Mouse (Mus musculus): Measurements from ENCODE around the gene Olfr1141.

Olfr1141 gene

DNA sequence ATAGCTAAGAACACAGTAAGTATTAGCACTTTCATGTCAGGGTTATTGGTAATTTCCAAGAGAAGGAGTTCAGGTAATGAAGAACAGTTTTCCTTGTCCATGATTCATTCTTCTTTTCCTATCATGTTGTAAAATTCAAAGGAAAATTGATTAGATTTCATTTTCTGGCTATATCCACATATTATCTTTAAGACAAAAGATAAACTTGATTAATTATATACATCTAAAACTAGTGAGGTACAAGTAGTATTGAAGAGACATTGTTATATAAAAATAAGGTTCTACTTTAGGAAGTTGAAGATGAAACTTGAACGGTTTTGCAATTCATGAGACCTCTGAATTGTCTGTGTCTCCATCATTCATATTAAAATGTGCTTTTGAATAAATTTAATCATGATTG, at the start of gene Olfr1141:
TSS of gene Olfr1141 (minus strand) at position 101 of the 400 bp plus-strand sequence.
- no peak for DNase-seq (ENCODE audit: low spot score in 2 of 2)

GRCm38 (mm10) chr2:87800292-87800691, 46.5 kb upstream of the Olfr1141 start, which contains the start of gene Olfr1143:
Gene Olfr1143, plus strand, starts transcription at chr2:87800592.
- no peak for DNase-seq (ENCODE audit: low spot score in 2 of 2)

DNA sequence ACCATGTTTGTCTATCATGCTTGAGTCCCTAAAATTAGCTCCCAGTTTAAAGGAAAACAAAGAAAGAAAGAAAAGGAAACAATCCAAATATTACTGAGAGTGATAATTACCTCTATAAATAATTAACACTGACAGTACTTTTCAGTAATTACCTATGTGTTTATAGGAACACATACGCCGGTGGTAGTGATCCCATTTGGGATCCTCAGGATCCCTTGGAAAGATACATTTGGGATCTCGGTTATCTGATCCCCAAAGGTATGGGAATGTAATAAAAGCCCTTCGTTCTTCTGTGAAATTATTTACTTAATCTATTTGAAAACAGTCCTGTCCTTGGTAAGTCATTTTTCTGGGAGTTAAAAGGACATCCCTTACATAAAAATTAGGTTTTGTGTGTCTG, 25.4 kb upstream of the Olfr1141 start, which contains the start of gene Olfr152:
TSS of gene Olfr152 (plus strand) at position 301 of the 400 bp plus-strand sequence.
- DNase-seq (ENCODE audit: low spot score in 2 of 2) = no peak

GRCm38 (mm10) chr2:87776143-87776542, 22.4 kb upstream of the Olfr1141 start:
- no peak for DNase-seq (ENCODE audit: low spot score in 2 of 2)

- DNase-seq (ENCODE audit: low spot score in 2 of 2) = no peak
These were observed 10.3 kb downstream of the Olfr1141 start, which contains the start of gene Olfr1140 for GRCm38 (mm10) chr2:87743452-87743851. Gene Olfr1140, plus strand, starts transcription at chr2:87743752.

- DNase-seq (ENCODE audit: low spot score in 2 of 2) = no peak
These were observed 13.9 kb downstream of the Olfr1141 start, which contains the start of gene Olfr1138 for GRCm38 (mm10) chr2:87739878-87740277. Gene Olfr1138, minus strand, starts transcription at chr2:87739978.

DNA sequence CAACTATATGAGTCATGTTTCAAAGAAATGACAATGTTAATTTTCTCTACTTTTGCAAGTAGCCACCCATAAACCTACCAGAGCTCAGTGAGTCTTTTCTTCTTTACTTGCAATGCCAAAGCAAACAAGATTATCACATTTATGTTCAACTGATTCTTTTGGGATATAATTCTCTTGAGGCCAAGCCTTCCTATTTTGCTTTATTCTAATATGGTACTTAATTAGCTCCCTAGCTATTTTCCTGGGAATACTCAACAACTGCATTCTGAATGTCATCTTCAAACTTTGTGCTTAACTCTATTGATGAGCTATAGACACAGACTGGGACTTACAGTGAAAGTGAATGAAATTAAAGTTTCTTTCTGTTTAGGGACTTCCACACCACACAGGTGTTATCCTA, 40.7 kb downstream of the Olfr1141 start, which contains the start of gene Olfr1137:
TSS of gene Olfr1137 (minus strand) at position 101 of the 400 bp plus-strand sequence.
- no peak for DNase-seq (ENCODE audit: low spot score in 2 of 2)
